Mouse (Mus musculus): ENCODE measurements around the gene Mrps27.

Mrps27 gene

DNA sequence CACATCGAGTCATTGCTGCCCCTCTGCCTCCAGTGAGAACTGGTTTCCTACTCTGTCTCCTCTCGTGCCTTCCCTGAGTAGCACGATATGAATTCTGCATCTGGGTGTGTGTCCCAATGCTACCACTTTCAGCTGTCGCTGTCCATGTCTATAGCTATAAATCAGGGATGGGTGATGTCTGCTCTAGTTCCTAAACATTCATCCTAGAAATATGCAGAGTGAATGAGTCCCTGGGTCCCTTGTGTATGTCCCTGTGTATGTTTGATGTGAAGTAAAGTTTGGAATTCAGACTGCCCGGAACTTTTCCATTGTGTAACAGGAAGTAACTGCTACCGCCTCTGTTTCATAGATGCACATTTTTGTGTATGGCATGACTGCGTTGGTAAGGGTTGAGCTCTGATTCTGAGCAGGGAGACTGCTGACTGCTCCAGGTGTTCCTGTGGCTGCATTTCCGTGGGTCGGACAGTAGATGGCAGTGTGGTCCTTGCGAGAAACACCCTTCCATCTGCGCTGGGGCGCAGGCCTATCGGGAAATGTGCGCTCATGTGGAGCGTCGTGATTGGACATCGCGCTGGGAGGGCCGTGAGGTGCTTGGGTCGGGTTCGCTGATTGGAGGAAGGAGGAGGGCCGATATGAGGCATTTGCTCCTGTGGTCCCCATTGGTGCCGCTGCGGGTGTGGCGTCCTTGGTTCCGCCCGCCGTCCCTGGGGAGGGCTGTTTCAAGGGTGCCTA lies 8.3 kb downstream of the Mrps27 start:
- DNase-seq = peak; percentile 86 to 94

DNA sequence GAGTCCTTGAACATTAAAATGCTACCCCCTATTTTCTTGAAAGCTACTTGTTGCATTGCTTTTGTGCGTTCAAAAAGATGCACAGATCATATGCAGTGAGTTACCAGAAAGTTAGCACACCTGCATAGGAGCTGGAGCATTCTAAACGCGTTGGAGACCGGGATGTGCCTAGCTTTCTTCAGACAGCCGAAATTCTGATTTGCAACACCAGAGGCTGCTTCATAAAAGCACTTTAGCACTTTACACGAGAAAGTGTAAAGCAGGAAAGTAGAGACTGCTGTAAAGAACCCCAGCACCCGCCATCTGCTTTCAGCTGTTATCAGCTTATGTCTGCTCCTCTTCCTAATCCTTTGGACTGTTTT lies 8.9 kb downstream of the Mrps27 start:
- DNase-seq = no peak

DNA sequence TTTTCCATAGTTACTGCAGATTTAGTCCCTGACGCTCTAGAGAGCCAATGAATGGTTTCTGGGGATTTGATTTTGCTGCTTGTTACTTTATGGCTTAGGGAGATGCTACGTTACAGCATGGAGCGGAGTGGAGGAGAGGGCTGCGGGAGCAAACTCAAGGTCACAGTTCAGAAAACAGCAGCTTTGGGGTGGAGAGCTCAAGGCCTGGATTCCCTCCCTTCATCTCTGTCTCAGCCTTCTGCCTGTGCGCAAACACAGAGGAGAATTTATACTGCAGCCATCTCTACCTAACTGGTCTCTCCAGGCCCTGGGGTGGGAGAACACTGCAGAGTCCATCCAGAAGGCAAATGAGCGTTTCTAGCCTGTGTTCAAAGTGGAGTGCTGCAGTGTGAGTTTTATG lies 10.5 kb downstream of the Mrps27 start:
- DNase-seq = no peak

DNA sequence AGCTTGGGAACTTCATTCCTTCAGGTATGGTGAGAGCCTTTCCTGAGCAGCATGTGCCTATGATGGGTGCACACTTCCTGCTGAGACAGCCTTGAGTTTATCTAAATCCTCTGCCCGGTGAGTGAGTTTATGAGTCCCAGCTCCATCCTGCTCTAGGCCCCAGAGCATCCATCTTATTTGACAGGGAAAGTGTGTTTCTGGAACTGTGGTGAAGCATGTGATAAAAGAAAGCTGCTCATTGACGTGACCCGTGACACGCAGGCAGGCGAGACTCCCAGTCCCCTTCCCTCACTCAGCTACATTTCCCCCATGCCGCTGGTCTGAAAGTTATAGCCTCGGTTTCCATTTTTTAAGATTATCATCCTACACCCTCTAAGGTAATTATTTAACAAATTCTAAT lies 11.3 kb downstream of the Mrps27 start:
- DNase-seq = no peak

DNA sequence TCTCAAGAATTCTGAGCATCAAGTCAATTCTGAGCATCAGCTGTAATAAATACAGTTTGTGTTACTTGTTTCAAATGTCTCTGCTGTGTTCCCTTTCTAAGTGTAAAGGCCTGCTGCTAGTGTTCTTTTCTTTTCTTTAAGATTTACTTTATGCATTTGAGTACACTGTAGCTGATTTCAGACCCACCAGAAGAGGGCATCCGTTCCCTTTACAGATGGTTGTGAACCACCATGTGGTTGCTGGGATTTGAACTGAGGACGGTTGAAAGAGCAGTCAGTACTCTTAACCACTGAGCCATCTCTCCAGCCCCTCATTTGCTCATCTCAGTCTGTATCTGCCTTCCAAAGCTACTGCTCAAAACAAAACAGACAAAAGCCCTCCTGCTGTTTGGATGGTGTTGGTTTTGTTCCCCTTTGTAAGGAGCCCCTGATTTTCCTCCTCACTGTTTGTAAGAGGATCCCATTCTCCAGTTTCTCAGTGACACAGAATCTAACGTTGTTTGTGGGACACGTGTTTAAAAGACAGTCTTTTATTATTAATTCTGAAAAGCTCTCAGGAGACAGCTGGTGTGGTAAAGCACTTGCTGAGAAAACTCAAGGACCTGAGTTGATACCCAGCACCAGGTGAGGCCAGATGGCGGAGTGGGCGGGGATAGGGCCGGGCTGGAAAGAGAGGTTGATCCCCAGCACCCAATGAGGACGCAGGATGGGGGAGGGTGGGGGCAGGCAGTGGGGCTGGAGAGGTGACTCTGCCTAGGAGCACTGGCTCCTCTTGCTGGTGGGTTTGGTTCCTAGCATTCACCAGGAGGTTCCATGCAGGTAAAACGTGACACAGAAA lies 12.1 kb downstream of the Mrps27 start:
- no peak for DNase-seq

GRCm38 (mm10) chr13:99358921-99359320 lies 14.3 kb downstream of the Mrps27 start:
- no peak for DNase-seq

DNA sequence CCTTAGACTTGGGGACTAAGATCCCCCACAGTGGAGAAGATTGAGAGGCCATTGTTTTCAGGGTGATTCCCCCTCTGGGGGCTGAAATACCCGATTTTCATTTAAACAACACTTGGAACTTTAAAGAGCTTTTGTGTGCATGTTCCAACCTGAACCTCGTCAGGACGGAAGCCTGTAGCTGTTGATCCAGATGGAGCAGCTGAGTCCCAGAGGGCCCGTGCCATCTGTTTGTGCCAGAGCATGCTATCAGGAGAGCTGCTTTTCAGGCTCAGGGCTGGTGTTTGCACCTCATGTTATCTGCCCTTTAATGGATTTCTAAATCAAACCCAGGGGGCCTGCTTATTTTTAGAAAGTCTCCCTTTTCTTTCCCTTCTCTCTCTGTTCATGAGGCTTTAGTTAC lies 19.3 kb downstream of the Mrps27 start:
- no peak for DNase-seq

DNA sequence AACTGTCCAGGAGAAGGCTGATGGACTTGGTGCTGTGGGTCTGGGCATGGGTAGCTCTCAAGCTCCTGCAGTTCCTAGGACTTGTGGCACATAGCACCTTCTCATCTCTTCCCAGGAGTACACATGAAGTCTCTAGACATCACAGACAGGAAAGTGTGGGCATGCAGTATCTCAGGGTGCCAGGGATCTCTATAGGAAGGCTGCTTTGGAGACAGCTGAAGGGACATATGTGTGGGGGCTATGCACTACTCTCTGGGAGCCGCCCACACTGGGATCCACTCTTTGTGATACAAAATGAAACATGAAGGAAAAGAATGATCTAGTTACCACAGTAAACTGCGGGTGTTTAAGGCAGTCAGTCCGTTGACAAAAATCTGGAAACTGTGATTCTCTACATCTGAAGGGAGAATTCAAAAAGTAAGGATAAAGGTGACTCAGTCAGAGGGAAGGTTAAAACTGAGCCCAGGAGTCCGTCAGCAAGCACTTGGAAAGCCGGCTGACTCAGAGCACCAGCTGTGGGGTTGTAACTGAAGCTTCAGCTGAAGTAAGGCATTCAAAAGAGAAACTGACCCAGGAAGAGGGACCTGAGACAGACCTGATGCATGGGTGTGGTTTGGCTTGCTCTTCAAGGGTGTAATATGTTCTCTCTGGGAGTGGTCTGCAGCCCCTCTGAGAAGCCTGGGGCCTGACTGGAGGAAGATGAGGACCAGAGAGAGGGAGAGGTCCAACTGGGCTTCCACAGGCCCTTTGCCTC lies 22.0 kb downstream of the Mrps27 start:
- no peak for DNase-seq

GRCm38 (mm10) chr13:99367554-99368174 lies 23.1 kb downstream of the Mrps27 start:
- no peak for DNase-seq

DNA sequence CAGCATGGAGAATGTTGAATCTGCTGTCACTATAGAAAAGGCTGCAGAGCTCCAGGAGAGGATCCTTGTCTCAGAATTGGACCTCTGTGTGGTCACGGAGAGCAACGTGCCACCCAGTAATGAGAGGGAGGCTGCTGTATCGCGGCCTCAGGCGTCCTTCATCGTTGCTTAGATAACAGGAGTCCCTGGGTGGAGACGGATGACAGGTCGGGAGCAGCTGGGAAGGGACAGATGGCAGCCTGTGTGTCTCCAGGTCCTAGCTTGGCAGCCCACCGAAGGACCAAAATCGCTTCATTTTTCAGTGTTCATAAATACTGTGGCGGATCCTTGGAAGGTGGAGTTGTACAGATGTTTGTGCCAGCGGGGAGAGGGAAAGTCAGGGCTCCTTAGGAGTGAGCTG lies 24.5 kb downstream of the Mrps27 start:
- no peak for DNase-seq

GRCm38 (mm10) chr13:99371285-99371684 lies 26.7 kb downstream of the Mrps27 start:
- DNase-seq = no peak

GRCm38 (mm10) chr13:99373684-99374083 lies 29.1 kb downstream of the Mrps27 start:
- no peak for DNase-seq

DNA sequence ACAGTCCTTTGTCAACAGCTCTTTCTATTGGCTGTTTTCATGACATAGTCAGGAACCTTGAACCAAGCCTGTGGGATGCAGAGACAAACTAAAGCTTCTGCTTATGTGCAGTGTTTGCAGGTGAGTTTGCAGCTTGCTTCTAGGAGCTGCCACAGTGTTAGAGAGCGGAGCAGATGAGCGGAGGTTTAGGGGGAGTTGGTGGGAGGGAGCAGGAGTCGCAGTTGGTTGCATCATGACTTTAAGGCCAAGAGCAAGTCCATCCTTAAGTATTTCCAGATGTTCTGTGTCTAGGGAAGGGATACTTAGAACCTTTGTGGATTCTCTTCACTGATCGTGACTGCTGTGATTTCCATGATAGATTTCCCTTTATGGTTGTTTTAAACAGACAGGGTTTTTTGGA lies 29.6 kb downstream of the Mrps27 start:
- DNase-seq = no peak

GRCm38 (mm10) chr13:99375550-99375949 lies 31.0 kb downstream of the Mrps27 start:
- peak; percentile 45 to 59 for DNase-seq

DNA sequence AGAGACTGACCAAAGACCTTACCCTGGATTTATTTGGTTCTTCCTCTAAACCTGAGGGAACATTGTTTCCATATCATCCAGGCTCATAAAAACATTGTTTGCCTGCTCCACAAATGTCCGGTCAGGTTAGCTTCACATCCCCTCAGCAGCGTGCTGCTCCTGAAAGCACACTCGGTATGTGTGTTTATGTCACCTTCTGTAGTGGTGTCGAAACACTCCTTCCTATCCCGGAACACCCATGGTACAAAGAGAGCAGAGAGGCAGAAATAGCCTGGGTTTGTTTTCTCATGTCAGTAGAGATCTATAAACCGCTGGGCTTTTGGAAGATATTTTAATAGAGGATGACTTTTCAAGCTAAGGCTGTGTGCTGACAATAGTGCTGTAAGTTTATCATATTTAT lies 32.5 kb downstream of the Mrps27 start:
- DNase-seq = no peak

GRCm38 (mm10) chr13:99378223-99378622 lies 33.6 kb downstream of the Mrps27 start:
- no peak for DNase-seq

DNA sequence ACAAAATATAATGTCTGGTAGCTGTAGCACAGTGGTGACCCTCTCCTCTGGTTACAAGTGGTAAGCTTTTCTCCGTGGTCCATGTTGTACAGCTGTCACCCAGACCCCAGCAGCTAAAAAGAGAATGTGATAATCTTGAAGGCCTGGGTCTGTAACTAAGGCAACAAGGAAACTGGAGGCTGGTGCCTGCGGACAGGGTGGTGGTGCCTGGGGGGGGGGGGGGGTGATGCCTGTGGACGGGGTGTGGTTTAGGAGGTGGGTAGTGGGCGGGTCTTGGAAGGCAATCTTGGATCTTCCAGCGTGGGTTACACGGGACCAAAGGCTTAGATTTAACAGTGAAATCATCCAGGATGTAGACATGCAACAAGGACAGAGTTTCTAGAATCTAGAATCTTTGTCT lies 37.8 kb downstream of the Mrps27 start:
- no peak for DNase-seq

GRCm38 (mm10) chr13:99384555-99385203 lies 40.1 kb downstream of the Mrps27 start:
- no peak for DNase-seq

GRCm38 (mm10) chr13:99385911-99386310 lies 41.3 kb downstream of the Mrps27 start:
- DNase-seq = no peak

GRCm38 (mm10) chr13:99386341-99386740 lies 41.8 kb downstream of the Mrps27 start:
- DNase-seq = no peak

- no peak for DNase-seq
Observed at GRCm38 (mm10) chr13:99387901-99388811, 43.6 kb downstream of the Mrps27 start.

DNA sequence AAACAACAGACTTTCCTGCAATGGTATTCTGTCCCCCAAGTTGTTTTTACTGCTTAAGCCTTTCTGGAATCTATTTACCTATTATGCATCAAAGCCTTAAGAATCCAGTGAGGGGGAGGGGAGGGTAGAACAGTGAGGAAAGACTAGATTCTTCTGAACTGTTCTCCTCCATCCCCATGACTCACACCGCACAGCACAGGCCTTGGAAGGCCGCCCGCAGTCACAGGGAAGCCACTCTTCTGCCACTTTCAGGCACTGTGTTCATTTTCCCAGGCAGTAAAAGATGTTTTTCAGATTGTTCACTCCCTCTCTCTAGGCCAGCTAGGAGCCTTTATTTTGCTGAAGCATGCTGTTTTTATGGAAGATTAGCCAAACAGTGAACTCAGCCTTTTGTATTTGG lies 46.8 kb downstream of the Mrps27 start:
- no peak for DNase-seq
